Mouse (Mus musculus) myocyte (in vitro differentiated cells): Measurements from ENCODE around the gene Cfap61. TPM values are rescaled to one million over a fixed set of nuclear protein-coding genes. Genes with fewer than 3 reads are reported as not detected.

Source experiments
- H3K27me3 ChIP-seq: one replicate; pipeline ENCODE4 v1.6.1; 2011; ENCODE audit not compliant: control insufficient read depth, insufficient read depth, insufficient read length
- H3K36me3 ChIP-seq: one replicate; pipeline ENCODE4 v1.6.1; 2011; ENCODE audit not compliant: control insufficient read depth, insufficient read depth
- H3K4me2 ChIP-seq: one replicate; pipeline ENCODE4 v1.6.1; 2011; ENCODE audit warnings: low read depth, control low read depth
- H3K4me3 ChIP-seq: one replicate; pipeline ENCODE4 v1.5.1; 2011; ENCODE audit warnings: mild to moderate bottlenecking, control low read depth, moderate library complexity
- H3K79me2 ChIP-seq: one replicate; pipeline ENCODE4 v1.6.1; 2011; ENCODE audit not compliant: control insufficient read depth, insufficient read depth
- H3ac ChIP-seq: one replicate; pipeline ENCODE4 v1.6.1; 2011; ENCODE audit not compliant: control insufficient read depth, insufficient read length
- CEBPB ChIP-seq: IDR thresholded peaks from 2 replicates; pipeline ENCODE4 v1.6.1; 2011; ENCODE audit warnings: mild to moderate bottlenecking, moderate library complexity; ENCODE audit not compliant: poor library complexity, insufficient read depth, severe bottlenecking
- E2F4 ChIP-seq: IDR thresholded peaks from one replicate; pipeline ENCODE4 v1.6.1; 2011; ENCODE audit warnings: mild to moderate bottlenecking, control low read depth, moderate library complexity; ENCODE audit not compliant: insufficient read depth
- MAX ChIP-seq: IDR thresholded peaks from one replicate; pipeline ENCODE4 v1.6.1; 2011; ENCODE audit warnings: low read depth, mild to moderate bottlenecking, control low read depth
- MYOD1 ChIP-seq, 3 experiments: IDR thresholded peaks; one replicate each; pipeline ENCODE4 v1.6.1; 2011; ENCODE audit warnings: control low read depth in 2 of 3, low read depth in 2 of 3, mild to moderate bottlenecking in 2 of 3, moderate library complexity in 1 of 3; ENCODE audit not compliant: insufficient read length in 2 of 3, control insufficient read depth in 1 of 3
- MYOG ChIP-seq, 3 experiments: IDR thresholded peaks; one replicate each; pipeline ENCODE4 v1.6.1; 2011; ENCODE audit warnings: control low read depth in 2 of 3, low read depth in 2 of 3, mild to moderate bottlenecking in 2 of 3; ENCODE audit not compliant: insufficient read length in 2 of 3, control insufficient read depth in 1 of 3, insufficient read depth in 1 of 3
- POLR2A ChIP-seq: IDR thresholded peaks from one replicate; pipeline ENCODE4 v1.6.1; 2011; ENCODE audit warnings: low read depth, mild to moderate bottlenecking, control low read depth, moderate library complexity; ENCODE audit not compliant: insufficient read length
- POLR2AphosphoS2 ChIP-seq: IDR thresholded peaks from one replicate; pipeline ENCODE4 v1.6.1; 2011; ENCODE audit warnings: low read depth, control low read depth; ENCODE audit not compliant: insufficient read length
- REST ChIP-seq: IDR thresholded peaks from one replicate; pipeline ENCODE4 v1.6.1; 2011; ENCODE audit warnings: mild to moderate bottlenecking, control low read depth, moderate library complexity; ENCODE audit not compliant: insufficient read depth, insufficient read length
- SRF ChIP-seq: IDR thresholded peaks from one replicate; pipeline ENCODE4 v1.6.1; 2011; ENCODE audit warnings: low read depth; ENCODE audit not compliant: control insufficient read depth, insufficient read length
- TCF12 ChIP-seq: IDR thresholded peaks from one replicate; pipeline ENCODE4 v1.6.1; 2011; ENCODE audit warnings: mild to moderate bottlenecking, control low read depth; ENCODE audit not compliant: poor library complexity, insufficient read depth, severe bottlenecking
- TCF3 ChIP-seq: IDR thresholded peaks from one replicate; pipeline ENCODE4 v1.6.1; 2011; ENCODE audit warnings: low read depth, control low read depth; ENCODE audit not compliant: insufficient read length
- USF1 ChIP-seq: IDR thresholded peaks from one replicate; pipeline ENCODE4 v1.6.1; 2011; ENCODE audit warnings: low read depth, mild to moderate bottlenecking, control low read depth, moderate library complexity
- polyA plus RNA-seq: library from polyadenylated mRNA; unstranded; fragments of >200 nt; fragmentation: generic; extraction: Trizol; gene quantifications from one replicate; pipeline ENCODE4 v1.2.1, GENCODE M21; 2012; ENCODE audit warnings: missing spikeins

The Cfap61 gene
- polyA plus RNA-seq, 1 experiment: 0.06 TPM

- H3K4me3 ChIP-seq: no peak overlapping the region
- no peaks in the 10 kb centered on the region for H3K27me3 ChIP-seq
- H3K36me3 ChIP-seq: no peaks in the 10 kb centered on the region
- H3ac ChIP-seq: no peak overlapping the region
- H3K4me2 ChIP-seq: no peak overlapping the region
- no peaks in the 10 kb centered on the region for H3K79me2 ChIP-seq
- TF ChIP-seq REST: no peak
- TF ChIP-seq MYOG (IDR thresholded peaks at IDR 0.05; ENCODE audit: control insufficient read depth in 1 of 3, insufficient read depth in 1 of 3, insufficient read length in 2 of 3, low read depth in 2 of 3): peak in 2 of 3 experiments; percentile 30 to 37
Measured at GRCm38 (mm10) chr2:146168017-146168803, 233.6 kb downstream of the Cfap61 start.

GRCm38 (mm10) chr2:146169492-146169891, 234.9 kb downstream of the Cfap61 start:
- H3K27me3 ChIP-seq: no peaks in the 10 kb centered on the region
- TF ChIP-seq USF1 (no peak), TCF3 (no peak), E2F4 (no peak), MYOD1 (IDR thresholded peaks at IDR 0.05; ENCODE audit: control insufficient read depth in 1 of 3, insufficient read length in 2 of 3, low read depth in 2 of 3) (no peak), POLR2A (no peak), SRF (no peak), POLR2AphosphoS2 (no peak)
- no peak overlapping the region for H3ac ChIP-seq
- H3K79me2 ChIP-seq: no peaks in the 10 kb centered on the region
- no peaks in the 10 kb centered on the region for H3K36me3 ChIP-seq
- no peak overlapping the region for H3K4me2 ChIP-seq
- no peak overlapping the region for H3K4me3 ChIP-seq

DNA sequence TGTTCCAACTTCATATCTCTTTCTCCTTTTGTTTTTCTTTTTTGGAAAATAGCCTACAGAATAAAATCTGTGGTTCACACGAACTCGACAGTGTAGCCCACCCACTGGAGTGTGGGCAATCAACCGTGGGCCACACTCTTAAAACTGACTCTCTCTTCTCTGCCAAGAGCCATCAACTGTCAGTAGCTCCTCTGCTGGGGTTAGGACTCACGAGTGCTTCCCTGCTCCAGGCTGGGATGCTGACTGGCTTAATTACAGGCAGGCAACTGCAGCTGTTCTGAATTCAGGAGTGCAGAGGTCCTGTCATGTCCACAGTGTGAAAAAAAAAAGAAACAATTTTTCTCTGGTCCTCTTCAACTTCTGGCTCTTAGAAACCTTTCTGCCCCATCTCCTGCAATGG, 237.5 kb downstream of the Cfap61 start:
- no peak overlapping the region for H3ac ChIP-seq
- H3K4me3 ChIP-seq: no peak overlapping the region
- H3K36me3 ChIP-seq: no peaks in the 10 kb centered on the region
- no peak overlapping the region for H3K4me2 ChIP-seq
- no peaks in the 10 kb centered on the region for H3K27me3 ChIP-seq
- TF ChIP-seq MYOD1 (IDR thresholded peaks at IDR 0.05; ENCODE audit: control insufficient read depth in 1 of 3, insufficient read length in 2 of 3, low read depth in 2 of 3): no peak
- TF ChIP-seq MYOG (IDR thresholded peaks at IDR 0.05; ENCODE audit: control insufficient read depth in 1 of 3, insufficient read depth in 1 of 3, insufficient read length in 2 of 3, low read depth in 2 of 3): no peak
- TF ChIP-seq USF1: no peak
- TF ChIP-seq MAX: no peak
- no peak for TF ChIP-seq POLR2A
- TF ChIP-seq POLR2AphosphoS2: no peak
- TF ChIP-seq SRF: no peak
- TF ChIP-seq TCF12: no peak
- TF ChIP-seq CEBPB: no peak
- TF ChIP-seq TCF3: no peak
- no peak for TF ChIP-seq E2F4
- no peak for TF ChIP-seq REST
- no peaks in the 10 kb centered on the region for H3K79me2 ChIP-seq

GRCm38 (mm10) chr2:146174173-146174572, 239.6 kb downstream of the Cfap61 start:
- no peaks in the 10 kb centered on the region for H3K79me2 ChIP-seq
- no peak overlapping the region for H3K4me3 ChIP-seq
- no peak overlapping the region for H3K4me2 ChIP-seq
- no peaks in the 10 kb centered on the region for H3K27me3 ChIP-seq
- TF ChIP-seq TCF3: no peak
- TF ChIP-seq E2F4: no peak
- no peak for TF ChIP-seq MAX
- no peak for TF ChIP-seq SRF
- TF ChIP-seq USF1: no peak
- TF ChIP-seq TCF12: no peak
- no peak for TF ChIP-seq CEBPB
- no peak for TF ChIP-seq MYOD1 (IDR thresholded peaks at IDR 0.05; ENCODE audit: control insufficient read depth in 1 of 3, insufficient read length in 2 of 3, low read depth in 2 of 3)
- TF ChIP-seq REST: no peak
- TF ChIP-seq POLR2A: no peak
- no peak for TF ChIP-seq MYOG (IDR thresholded peaks at IDR 0.05; ENCODE audit: control insufficient read depth in 1 of 3, insufficient read depth in 1 of 3, insufficient read length in 2 of 3, low read depth in 2 of 3)
- no peak for TF ChIP-seq POLR2AphosphoS2
- H3ac ChIP-seq: no peak overlapping the region
- no peaks in the 10 kb centered on the region for H3K36me3 ChIP-seq

DNA sequence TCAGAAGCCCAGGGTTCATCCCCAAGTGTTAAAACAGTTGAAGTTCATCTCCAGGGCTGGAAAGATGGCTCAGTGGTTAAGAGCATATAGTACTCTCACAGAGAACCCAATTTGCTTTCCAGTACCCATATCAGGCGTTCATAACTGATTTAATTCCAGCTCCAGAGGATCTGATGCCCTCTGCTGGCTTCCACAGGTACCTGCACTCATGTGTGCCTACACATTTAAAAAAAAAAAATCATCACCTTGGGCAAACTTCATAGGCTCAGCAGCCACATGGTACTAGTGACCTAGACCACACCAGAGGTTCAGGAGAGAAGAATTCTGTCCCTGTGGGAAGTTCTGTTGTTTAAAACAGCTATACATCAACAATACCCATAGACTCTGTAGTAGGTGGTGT, 244.1 kb downstream of the Cfap61 start:
- Histone ChIP-seq H3K4me3 (no peak overlapping the region), H3ac (no peak overlapping the region), H3K36me3 (no peaks in the 10 kb centered on the region), H3K27me3 (no peaks in the 10 kb centered on the region), H3K4me2 (no peak overlapping the region), H3K79me2 (no peaks in the 10 kb centered on the region)
- TF ChIP-seq SRF (no peak), TCF3 (no peak), CEBPB (no peak), REST (no peak)
